Mouse (Mus musculus): Measurements from ENCODE around the gene Rbm5.

GRCm38 (mm10) chr9:107750378-107750777 is 20.4 kb downstream of the Rbm5 start:
- no peak for TF ChIP-seq POLR2A (IDR thresholded peaks at IDR 0.05; ENCODE audit: borderline replicate concordance, control insufficient read depth, low read depth, low read length)
- TF ChIP-seq CTCF (IDR thresholded peaks at IDR 0.05; ENCODE audit: control insufficient read depth, insufficient read depth, low read length) = no peak

Data from bone marrow, adult 2 months (tissue).